Mouse (Mus musculus) adrenal gland (tissue): ENCODE data around the gene Prune1.

Experiments
- intact Hi-C: fragments of 180-260 bp; cut with DNase I; formaldehyde crosslinking; loops from one replicate; pipeline ENCODE4 v1.15.1; 2025

Prune1 gene

DNA sequence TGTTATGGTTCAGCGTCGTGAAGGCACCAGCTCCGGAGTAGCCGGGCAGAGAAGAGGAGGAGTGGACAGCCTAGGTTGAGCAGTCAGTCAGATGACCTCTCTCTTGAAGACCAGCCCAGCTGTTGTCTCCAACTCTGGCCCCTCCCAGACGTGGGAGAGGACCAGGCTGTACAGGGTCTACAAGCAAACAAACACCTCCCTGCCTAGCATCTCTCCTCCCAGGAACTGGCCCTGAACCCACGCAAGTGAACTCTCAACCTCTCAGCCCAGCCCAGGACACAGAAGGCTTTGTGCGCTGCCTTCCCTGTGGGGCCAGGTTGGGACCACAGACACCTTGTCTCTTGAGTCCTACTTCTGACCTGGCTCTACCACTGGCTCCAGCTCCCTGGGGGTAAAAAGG lies 25.2 kb upstream of the Prune1 start, which contains the start of gene Anxa9:
Gene Anxa9, minus strand, starts transcription at position 77 of the 400 bp plus-strand sequence.
- intact Hi-C loops, result no loop called here

- intact Hi-C loops, result no loop called here
Measured at GRCm38 (mm10) chr3:95306244-95306643, 24.4 kb upstream of the Prune1 start.

- intact Hi-C loops, result no loop called here
Measured at GRCm38 (mm10) chr3:95301204-95301796, 19.4 kb upstream of the Prune1 start.

GRCm38 (mm10) chr3:95298018-95298417 lies 16.1 kb upstream of the Prune1 start:
- intact Hi-C loops, result no loop called here

GRCm38 (mm10) chr3:95296103-95296469 lies 14.2 kb upstream of the Prune1 start:
- intact Hi-C loops, result no loop called here

- intact Hi-C loops, result no loop called here
Measured at GRCm38 (mm10) chr3:95295321-95296102, 13.6 kb upstream of the Prune1 start.

- intact Hi-C loops, result no loop called here
Measured at GRCm38 (mm10) chr3:95294718-95295117, 12.8 kb upstream of the Prune1 start.

GRCm38 (mm10) chr3:95294316-95294715 lies 12.4 kb upstream of the Prune1 start:
- intact Hi-C loops, result no loop called here

DNA sequence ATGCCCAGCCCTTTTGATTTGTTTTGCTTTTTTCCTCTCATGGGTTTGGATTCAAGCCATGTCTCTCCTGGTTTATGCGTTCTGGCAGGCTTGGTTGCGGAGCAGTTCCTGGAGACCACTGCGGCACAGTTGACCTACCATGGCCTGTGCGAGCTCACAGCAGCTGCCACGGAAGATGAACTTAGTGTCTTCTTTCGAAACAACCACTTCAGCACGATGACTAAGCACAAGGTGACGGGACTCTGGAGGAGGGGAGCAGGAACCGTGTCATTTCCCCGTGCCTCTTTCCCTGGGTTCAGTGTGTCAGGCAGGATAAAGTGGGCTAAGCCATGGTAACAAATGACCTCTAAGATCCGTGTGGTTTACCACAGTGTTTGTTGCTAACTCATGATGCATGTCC lies 11.7 kb upstream of the Prune1 start:
- intact Hi-C loops, result no loop called here

- intact Hi-C loops, result no loop called here
Measured at GRCm38 (mm10) chr3:95292899-95293298, 11.0 kb upstream of the Prune1 start.

DNA sequence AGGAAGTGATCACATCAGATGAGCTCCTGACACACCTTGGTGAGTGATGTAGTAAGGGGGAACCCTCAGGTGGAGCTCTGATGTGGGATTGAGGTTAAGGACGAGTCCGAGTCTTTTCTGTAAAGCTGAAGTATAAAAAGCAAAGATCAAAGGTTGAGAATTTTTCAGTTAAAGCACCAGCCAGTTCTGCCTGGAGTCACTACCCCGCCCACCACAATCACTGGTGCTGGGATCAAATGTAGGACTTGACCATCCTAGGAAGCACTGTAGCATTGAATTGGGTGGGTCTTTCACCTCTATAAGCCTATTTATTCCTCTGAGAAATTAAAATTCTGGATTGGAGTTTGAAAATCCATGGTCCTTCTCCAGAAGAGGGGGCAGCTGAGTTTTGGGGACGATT lies 9.2 kb upstream of the Prune1 start:
- intact Hi-C loops, result no loop called here

DNA sequence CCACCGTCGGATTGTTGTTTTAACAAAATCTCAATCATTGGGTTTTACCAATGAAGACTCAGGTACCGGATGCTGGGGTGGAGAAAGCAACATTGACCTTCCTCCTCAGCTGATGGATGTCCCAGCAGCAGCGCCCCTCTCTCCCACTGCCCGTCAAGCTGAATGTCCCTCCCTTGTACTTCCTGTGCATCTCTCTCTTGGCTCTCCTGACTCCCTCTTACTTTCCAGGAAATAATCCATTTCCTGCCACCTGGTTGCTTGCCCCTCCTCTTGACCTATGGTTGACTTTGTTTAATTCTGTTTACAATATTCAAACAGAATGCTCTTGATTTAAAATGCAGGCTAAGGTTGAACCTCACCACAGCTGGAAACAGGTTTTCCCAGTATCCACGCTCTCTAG lies 8.3 kb upstream of the Prune1 start:
- intact Hi-C loops, result no loop called here

GRCm38 (mm10) chr3:95289419-95289818 lies 7.5 kb upstream of the Prune1 start:
- intact Hi-C loops, result no loop called here

DNA sequence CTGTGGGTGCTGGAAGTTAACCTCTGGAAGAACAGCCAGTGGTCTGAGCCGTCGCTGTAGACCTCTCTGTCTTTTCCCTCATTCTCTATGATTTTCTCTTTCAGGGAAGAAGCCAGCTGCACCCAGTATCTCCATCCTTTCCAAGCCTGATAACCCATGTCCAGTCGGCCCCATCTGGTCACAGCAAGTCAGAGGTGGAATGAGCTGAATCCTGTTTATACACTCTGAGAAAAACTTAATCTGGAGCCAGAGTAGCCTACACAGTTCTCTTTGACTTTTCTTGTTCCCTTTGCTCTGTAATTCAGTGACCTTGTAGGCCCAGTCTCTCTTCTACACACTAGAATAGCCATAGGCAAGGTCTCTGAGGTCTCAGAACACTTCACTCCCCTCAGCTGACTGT lies 5.7 kb upstream of the Prune1 start:
- intact Hi-C loops, result no loop called here

GRCm38 (mm10) chr3:95286510-95286909 lies 4.6 kb upstream of the Prune1 start:
- intact Hi-C loops, result no loop called here

GRCm38 (mm10) chr3:95286011-95286410 lies 4.1 kb upstream of the Prune1 start:
- intact Hi-C loops, result no loop called here

GRCm38 (mm10) chr3:95285390-95285789 lies 3.5 kb upstream of the Prune1 start:
- intact Hi-C loops, result no loop called here

DNA sequence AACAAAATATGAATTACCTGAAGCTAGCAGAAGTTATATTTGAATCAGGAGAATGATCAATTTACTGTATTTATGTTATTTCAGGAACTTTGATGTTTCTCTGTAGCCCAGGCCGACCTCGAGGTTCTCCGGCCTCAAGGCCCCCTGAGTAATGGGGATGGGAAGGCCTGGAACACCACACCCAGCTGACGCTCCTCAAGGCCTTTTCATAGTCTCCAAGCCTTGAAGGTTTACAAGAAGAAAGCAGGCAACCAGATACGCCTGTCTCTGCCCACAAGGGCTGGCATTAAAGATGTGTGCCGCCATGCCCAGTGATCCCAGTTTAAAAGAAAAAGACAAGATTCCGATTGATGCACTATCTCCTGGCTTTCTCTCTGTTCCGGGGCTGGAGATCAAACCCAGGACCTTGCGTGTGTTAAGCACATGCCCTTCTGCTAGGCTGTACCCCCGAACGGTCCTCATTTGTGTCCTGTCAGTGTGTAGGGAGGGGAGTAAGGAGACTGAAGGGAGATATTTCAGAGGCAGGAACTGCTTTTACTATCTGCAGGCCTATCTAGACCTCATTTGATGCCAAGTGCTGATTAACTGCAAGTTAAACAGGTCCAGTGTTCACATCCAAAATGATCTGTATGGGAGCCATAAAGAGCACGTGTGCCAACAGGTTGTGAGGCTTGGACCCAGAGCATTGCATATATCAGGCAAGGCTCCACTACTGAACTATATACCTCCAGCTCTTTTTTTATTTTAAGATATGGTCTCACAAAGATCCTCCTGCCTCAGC lies 2.8 kb upstream of the Prune1 start:
- intact Hi-C loops, result no loop called here

DNA sequence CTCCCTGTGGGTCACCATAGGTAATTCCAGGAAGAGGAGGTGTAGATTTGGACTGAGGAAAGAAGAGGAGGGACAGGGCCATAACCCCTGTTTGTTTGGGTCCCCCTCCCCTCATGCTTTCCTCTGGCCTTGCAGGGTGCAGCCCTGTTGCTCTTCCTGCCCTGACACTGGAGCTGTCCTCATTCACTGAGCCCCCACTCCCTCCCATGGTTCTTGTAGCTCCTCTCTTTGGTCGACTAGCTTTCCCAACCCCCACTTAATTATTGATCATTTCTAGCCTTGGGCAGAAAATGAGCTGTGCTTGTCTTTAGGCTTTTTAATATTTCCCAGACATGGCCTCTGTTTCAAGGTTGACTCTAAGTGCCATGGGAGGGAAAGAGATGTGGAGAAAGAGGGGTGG lies 2.2 kb upstream of the Prune1 start:
- intact Hi-C loops, result no loop called here

DNA sequence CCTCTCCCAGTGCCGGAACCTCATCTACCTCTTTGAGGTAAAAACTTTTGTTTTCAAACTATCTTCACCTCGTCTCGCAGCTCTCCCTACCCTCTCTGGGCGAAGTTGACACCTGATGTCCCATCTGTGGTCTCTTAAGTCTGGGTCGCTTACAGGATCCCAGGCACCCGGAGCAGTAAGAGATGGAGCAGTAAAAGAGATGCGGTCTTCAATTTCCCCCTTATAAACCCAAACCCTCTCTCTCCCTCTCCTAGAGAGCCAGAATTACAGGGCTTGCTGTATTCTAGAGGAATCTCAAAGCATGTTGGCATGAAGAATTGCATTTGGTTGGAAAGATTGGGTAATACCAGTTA lies 1.7 kb upstream of the Prune1 start:
- intact Hi-C loops, result no loop called here

DNA sequence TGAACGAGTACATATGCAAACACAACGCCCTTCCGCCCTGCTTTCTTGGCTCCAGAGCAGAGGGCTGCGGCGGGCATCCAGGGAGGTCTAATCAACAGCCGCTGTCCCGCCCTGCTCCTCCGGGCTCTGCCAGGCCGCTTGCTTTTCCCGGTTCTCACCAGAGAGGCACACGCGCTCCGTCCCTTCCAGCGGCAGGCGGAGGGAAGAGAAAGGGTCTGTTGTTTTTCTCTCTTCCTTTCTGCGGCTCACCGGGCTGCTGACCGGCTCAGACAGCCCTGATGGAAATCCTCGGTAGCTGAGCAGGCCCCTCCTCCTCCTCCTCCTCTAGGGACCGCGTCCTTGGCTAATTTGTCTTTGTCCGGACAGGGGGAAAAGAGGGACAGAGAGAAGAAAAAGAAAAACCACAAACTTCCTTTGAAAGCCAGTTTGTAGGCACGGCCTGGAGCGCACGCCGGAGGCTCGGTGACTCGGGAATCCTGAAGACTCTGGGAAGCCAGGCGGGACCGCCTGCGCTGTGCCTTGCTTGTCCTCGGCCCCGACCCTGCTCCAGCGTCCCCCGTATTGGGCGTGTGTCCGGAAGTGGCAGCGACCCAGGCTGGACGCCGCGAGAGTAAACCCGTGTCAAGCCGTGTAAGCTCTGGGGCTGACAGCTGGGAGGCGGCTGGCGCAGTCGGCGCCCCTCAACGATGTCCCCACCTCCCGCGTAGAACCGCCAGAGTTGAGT lies 1.2 kb upstream of the Prune1 start:
- intact Hi-C loops, result no loop called here

DNA sequence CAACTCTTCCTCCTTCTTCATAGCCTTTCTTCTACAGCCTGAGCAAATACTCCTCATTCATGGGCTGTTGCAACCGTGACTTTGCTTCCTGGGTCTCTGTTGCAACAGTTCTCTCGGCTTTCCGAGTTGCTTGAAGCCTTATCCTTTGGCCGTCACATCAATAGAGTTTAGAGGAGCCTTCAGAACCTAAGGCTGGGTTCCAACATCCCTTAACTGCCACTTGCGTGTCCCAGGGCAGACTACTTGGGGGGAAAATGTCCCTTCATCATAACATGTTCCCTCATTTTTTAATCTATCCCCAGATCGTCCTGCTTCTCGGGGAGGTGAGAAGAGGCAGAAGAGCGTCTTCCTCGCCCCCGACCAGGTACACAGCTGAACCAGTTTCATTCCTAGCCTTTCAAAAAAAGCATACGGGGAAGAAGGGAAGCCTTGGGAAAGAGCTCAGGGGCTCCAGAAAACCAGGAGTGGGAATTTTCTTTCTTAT lies 547 bp upstream of the Prune1 start:
- intact Hi-C loops, result no loop called here
